Mouse (Mus musculus) C2C12 (cell line): ENCODE measurements around the gene Zfp652.

Experiments used
- CTCF ChIP-seq: IDR thresholded peaks from one replicate; pipeline ENCODE4 v1.5.1; 2011; ENCODE audit not compliant: control insufficient read depth, insufficient read depth, insufficient read length
- MAX ChIP-seq: IDR thresholded peaks from one replicate; pipeline ENCODE4 v1.6.1; 2011; ENCODE audit warnings: mild to moderate bottlenecking, control low read depth
- MYOD1 ChIP-seq: IDR thresholded peaks from one replicate; pipeline ENCODE4 v1.6.1; 2011; ENCODE audit warnings: low read depth; ENCODE audit not compliant: control insufficient read depth, insufficient read length

DNA sequence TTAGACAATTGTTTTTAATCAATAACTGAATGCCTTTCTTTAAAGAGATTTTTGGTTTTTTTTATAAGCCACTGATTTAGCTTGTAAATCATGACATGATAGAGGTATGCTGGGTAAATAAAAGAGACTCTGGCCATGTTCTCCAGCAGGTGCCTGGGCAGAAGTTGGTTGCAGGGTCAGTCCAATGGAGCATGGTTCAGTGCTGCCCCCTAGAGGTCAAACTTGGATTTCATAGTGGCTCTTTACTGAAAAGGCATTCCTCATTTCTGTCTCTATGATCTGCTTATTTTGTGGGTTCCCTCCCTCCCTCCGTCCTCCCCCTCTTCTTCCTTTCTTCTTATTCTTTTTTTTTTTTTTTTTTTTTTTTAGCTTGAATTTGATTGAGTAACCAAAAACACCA lies 38.5 kb downstream of the Zfp652 start:
- TF ChIP-seq CTCF (peak; percentile 34), MAX (no peak), MYOD1 (no peak)
